Mouse (Mus musculus) adipocyte (in vitro differentiated cells): Measurements from ENCODE around the gene Cnot2.

Source experiments
- DNase-seq: peaks from one replicate; pipeline ENCODE4 v3.0.0-alpha.2; 2016; ENCODE audit warnings: low spot score

Cnot2 gene

DNA sequence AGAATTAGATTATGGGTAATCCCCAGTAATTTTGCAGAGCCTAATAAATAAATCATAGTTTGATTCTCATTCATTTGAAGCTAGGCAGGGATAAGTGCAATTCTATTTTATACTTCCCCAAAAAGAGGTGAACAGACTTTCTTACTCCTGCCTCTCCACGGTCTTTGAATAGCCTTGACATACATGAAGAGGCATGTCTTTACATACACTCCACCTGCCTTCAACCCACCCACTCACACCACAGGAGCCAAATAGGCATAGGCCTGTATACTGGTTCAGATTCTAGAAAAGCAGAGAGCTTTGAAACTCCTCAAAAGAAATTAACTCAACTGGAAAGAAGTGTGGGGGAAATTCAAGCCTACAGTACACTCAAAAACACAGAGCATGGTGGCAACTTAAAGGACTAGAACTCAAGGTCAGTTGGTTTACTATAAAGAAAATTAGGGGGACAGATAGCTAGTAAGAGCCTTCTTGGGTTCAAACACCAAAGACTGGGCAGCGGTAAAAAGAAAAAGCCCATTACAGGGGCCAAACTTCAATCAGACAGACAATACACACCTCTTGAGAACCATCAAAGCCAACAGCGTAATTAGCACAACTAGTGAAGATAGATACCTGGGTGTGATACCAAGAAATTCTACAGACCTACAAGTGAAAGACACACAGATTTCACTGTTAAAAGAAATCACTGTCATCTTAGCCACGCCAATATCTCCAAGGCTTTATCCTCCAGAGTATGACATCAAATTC is 18.4 kb downstream of the Cnot2 start:
- DNase-seq = no peak

DNA sequence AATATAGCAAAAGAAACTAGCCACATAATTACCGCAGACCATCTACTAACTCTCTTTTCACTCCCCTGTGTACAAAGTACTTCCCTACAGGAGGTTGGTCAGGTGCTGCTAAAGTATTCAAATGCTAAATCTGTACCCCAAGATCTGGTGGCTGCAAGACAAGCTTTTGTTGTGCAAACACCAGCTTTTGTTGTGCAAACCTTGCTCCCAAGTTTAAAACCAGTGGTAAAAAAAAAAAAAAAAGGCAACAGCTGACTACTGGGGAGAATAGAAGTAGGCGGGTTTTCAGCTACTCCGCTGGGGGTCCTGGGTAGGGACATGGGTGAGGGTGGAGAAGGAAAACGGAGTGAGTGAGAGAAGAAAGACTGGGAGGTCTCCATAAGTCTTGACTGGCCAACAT is 19.1 kb downstream of the Cnot2 start:
- no peak for DNase-seq

DNA sequence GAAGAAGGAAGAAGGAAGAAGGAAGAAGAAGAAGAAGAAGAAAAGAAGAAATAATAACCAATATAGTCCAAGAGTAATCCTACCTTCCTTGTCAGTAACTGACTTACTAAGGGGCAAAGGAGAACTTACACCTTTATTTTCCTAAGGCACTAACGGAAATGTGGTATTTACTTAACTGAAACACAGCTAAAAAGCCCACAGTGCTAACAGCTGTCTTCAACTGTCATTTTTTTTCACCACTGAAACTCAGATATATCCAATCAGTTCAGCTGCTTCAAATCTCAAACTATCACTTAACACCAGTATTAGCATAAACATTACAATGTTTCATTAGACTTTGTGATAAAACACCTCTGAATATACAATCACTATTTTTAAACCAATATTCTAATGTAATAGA is 22.1 kb downstream of the Cnot2 start:
- DNase-seq = no peak

DNA sequence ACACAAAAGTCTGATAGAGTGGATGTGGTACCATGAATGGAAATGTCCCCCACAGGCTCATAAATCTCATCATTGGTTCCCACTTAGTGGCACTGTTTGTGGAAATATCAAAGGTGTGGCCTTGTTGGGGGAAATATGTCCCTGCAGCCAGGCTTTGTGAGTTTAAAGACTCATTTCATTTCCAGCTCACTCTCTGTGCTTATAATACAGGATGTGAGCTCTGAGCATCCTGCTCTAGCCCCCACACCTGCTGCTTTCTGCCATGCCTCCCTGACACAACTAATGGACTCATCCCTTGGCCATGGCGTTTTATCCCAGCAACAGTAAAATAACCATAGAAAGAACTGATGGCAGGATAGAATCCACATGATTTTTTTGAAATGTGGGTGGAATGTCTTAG is 24.1 kb downstream of the Cnot2 start:
- no peak for DNase-seq

DNA sequence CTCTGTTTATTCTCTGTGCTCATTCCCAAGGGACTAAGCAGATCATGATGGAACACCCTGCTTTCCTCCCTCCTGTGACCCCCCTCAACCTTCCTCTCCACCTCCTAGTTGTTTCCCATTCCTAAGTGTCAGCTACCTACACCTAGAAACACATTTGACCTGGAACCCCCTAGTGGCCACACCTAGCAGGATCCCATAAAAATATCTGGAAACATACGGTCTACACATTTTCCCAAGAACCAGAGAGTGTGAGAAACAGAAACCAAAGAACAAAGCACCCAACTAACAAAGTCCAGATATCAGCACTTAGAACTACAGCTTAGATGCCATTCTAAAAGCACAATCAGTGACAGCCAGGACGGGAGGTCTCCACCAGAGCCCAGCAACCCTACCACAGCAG is 26.9 kb downstream of the Cnot2 start:
- DNase-seq = no peak

DNA sequence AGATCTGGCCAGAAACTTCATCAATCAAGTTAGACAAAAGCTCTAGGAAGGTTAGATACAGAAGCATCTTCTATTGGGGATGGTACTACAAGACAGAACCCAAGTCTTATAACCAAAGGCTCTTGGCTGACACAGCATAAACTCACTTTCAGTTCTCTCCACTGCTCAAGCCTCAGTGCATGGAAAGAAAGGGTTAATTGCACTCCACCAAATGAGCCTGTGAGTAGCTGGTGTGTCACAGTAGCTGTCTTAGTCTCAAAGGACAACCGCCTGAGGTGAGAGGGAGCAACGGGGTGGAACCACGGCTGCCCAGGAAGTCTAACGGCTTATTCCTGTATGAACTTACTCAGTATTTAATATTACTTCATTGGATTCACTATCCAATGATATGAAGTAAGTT is 33.4 kb downstream of the Cnot2 start:
- no peak for DNase-seq

DNA sequence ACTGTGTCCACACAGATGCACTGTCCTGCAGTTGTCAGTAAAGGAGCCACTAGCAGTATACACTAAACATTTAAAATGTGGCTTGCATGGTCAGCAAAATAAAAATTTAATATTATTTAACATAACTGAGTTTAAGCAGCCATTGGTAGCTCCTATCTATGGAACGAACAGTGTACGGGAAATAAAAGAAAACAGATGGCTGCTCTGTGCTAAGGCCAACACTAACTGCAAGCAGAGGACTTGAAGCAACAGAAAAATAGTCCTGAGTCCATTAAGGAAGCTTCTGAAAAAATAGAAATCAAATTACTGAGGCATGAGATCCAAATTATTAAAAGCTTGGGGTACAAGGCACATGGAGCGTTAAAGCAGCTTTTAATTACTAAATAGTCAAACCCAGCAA is 35.1 kb downstream of the Cnot2 start:
- no peak for DNase-seq

DNA sequence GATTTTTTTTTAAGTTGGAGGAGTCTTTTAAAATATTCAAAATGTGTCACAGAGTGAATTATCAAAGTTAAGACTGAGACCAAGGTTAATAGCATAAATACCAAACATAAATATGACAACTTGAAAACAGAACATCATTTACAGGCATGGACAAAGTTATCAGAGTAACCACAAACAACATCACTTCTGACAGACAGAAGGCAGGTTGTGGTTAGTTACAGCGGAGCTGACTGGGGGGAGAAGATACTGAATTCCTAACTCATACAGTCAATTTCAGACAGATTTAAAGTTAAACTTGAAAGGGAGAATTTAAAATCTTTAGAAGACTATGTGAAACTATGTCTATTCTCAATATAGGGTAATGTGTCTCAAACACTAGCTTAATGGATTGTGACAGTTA is 38.2 kb downstream of the Cnot2 start:
- DNase-seq = no peak

DNA sequence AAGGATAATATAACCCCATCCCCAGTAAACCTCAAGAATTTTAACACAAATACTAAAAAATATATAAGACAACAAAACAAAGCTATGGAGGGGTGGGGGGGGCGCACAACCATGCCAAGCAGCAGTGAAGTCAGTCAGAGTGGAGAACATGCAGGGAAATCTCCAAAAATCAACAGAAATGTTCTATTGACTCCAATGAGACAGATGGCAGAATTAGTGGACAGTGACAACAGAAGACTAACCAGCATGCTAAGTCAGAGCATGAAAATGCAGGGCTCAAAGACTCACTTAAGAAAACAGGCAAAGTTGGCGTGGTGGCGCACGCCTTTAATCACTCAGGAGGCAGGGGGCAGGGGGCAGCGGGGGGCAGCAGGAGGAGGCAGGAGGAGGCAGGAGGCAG is 40.6 kb downstream of the Cnot2 start:
- DNase-seq = no peak

DNA sequence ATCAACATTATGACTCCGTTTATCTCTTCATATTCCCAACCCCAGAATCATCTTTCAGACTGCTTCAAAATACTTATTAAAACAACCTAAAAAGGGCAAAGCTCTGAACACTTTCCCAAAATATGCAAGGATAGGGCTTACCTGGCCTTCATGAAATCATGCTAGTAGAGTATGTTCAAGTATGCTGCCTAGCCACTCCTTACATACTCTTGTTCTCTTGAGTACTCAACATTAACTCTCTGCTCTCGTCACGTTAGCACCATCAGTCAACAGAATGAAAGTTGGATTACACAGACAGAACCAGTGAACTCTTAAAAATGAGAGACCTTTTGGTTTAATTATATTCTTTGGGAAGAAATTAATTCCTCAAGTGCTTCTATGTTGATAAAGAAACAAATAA is 43.8 kb downstream of the Cnot2 start:
- DNase-seq = no peak

DNA sequence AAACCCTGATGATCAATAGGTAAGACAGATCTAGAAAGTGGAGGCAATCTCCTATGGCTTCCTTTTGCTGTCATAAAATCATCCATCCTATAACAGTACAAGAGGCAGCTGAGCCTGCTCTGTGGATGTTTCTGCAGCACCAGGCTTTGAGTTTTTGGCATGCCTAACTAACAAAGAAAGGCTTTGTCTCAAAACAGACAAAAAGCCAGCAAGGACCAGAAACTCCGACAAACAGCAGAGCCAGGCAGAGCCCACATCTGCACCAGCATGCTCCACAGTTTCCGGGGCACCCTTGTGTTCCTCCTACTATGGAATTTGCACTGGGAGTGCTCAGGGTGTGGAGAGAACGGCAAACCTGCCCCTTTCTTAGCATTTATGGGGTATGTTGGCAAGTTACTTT is 47.0 kb downstream of the Cnot2 start:
- no peak for DNase-seq

DNA sequence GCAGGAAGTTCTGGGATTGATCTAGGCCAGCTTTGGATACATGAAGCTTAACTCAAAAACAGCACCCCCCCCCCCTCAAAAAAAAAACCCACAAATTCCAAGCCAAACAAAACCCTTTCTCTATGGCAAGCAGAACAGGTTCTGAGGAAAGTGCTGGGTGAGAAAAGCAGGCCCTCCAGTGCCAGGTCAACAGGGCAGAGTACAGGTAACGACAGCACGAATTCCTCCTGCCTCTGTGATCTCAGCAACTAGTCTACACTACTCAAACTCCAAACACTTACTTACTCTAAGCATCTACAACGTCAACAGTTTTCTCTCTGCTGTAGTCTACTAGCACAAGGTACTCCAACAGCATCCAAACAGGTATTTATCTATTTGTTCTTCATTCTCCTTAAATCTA is 48.8 kb downstream of the Cnot2 start:
- DNase-seq = no peak

DNA sequence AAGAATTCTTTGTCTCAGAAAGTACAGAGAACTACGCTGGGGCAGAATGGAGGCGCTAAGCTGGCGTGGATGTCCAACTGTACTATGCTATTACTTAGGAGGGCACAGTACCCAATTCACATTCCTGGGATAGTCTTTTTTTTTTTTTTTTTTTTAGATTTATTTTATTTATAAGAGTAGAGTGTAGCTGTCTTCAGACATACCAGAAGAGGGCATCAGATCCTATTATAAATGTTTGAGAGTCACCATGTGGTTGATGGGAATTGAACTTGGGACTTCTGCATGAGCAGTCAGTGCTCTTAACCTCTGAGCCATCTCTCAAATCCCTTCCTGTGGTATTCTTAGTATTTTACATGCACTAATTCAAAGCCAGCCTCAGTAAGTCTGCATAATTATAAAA is 50.2 kb downstream of the Cnot2 start:
- peak; percentile 17 for DNase-seq

DNA sequence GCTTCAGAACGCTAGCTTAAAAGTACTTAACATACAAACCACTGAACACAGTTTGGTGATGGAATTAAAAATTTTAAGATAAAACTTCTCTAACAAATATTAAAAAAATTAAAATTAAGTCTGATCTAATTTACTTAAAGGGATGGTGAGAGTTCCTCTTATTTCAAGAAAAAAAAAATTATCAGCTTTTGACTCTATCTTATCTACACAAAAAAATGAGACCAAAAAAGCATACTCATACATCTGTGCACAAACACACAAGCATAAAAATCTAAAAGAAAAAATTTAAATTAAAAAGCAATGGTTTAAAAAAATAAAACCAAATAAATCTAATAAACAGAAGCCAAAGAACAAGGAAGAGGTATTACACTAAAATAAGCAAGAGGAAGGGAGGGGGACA is 61.7 kb downstream of the Cnot2 start:
- DNase-seq = no peak

DNA sequence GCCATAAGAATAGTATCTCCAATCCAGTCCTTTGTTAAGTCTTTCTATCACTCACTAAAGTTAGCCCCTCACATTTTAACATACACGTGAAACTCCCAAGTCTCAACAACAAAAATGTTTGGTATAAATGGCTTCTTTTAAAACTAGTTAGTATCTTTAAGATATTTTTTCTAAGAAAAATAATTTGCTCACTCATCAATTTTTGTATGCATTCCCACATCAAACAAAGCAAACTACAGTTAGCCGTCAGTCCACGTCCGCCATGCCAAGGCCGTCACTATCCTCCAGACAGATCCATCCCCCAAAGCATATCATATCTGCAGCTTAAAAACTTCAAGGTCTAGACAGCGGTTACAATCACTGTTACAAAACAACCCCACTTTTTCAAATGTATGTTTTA is 65.7 kb downstream of the Cnot2 start:
- no peak for DNase-seq

DNA sequence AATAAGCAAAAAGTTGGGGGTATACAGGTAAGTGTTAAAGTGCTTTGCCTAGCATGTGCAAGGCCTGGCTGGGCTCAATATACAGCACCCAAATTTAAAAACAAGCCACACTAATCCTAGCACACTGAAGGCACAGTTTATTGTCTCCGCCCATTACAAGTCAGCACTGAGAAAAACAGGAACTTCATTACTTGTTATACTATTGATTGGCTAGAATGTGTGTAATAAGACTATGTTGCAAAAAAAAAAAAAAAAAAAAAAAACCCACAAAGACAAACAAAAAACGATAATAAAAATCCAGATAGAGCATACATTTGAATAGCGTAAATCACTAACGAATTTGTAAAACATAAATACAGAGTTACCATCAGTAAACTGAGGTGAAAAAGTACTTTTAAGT is 66.2 kb downstream of the Cnot2 start:
- DNase-seq = no peak

DNA sequence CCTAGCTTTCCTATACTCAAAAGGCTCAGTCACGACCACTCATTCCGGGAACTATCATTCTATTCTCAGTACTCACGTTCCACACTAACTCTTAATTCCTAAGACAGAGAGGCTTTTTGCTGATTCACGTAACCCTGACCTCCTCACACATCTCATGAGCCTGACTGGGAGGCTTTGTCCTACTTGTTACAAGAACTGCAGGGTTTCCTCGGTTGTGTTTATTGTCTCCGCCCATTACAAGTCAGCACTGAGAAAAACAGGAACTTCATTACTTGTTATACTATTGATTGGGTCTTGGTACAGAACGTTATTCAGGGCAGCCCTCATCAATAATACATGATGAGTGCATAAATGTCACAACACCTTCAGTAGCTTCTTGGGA is 68.1 kb downstream of the Cnot2 start:
- no peak for DNase-seq

DNA sequence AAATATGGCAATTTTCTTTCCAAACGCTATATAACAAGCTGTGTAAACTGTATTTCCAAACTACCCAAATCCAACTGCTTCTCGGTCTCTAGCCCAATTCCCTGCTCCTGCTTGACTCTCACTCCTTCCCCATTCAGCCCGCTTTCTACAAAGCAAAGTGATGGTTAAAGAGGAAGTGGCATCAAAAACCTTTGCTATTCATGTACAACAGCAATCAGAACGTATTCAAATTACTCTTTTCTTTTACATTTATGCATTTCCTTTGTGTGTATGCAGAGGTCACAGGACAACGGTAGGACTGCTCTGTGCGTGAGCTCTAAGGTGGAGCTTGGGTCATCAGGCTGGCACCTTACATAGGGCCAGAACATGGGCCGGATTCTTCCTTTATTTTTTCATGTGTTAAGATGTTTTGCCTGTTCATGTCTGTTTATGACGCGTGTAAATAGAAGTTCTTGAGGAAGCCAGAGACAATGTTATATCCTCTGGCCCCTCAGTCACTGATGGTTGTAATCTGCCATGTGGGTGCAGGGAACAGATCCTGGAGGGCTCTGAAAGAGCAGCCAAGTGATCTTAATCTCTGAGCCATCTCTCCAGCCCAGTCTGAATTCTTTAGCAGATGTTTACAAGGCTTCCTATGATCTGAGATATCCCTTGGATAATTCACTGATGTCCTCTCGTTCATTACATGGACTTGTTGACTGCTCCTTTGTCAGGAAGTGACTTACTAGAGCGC is 68.6 kb downstream of the Cnot2 start:
- DNase-seq = no peak

DNA sequence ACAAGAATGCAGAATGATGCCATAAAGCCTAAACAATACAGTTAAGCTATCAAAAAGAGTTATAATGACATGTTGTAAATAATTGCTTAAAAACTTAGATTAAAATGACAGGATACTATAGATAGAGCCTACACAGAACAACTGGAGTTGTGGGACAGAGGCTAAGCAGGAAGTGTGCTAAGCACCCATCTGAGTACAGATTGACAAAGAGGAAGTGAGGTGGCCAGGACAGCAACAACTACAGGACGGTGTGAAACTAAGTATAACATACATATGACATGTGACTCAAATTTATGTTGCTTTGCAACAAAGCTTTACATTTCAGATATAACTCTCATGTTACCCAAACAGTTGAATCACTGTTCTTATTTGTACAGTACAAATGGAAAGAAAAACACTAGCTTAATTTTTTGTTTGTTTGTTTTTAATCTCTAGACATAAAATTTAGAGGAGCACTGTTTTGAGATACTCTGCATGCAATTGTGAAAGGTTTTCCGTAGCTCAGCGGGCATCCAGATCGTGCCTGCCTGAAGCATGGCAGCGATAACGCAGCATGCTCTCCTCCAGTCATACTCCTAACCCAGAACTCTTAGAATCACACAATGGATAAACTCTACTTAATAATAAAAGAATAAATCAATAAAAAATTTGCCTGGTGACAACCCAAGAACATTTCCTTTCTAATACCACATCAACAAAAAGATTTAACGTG is 75.9 kb downstream of the Cnot2 start:
- no peak for DNase-seq

DNA sequence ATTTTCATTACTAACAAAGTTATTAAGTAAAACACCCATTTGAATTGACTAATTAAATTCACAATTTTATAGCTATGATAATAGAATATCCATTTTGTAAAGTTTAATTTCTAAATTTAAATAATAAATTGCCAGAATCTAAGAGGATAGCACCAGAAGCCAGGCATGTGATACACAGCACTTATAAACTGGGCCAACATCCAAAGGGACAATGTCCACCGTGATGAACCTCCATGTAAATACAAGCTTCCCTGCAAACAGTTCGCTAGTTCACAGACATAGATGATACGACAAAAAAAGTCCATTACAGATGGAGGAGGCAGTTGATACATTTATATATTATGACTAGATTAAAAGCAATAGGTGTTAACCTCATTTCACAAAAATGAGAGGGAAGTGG is 88.5 kb downstream of the Cnot2 start:
- no peak for DNase-seq

DNA sequence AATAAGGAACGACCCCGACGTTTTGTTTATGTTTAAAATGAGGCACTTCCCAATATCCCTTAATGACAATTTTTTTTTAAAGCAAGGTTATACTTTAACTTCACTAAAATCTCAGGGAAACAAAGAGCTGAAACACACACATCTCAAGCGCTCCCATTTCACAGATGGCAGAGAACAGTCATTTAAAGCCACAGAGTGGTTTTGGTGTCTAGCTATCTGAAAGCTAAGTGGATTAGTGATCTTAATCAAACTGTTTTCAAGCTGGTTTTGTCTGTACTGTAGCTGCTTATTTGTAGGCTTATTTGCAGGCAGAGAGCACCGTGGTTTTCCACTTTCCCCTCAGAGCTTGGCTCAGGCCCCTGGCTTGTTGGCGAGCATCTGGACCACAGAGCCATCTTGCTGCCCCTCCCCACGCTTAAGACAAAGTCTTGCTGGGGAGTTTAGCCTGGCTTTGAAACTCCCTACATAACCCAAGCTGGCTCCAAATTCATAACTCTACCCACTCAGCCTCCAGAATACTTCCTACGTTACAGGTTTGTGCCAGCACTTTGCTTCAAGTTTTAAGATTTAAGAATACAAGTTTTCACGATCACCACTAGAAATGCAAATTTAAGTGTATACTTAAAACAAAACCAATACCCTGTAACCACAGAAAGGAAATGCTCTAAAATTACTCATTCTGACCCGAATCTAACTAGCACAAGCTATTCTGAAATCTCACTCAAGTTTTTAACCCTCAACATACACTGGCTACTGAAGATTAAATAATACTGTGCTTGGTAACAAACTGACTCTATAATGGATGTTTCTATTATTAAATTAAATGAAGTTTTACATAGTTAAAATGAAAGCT is 94.2 kb downstream of the Cnot2 start:
- DNase-seq = no peak

DNA sequence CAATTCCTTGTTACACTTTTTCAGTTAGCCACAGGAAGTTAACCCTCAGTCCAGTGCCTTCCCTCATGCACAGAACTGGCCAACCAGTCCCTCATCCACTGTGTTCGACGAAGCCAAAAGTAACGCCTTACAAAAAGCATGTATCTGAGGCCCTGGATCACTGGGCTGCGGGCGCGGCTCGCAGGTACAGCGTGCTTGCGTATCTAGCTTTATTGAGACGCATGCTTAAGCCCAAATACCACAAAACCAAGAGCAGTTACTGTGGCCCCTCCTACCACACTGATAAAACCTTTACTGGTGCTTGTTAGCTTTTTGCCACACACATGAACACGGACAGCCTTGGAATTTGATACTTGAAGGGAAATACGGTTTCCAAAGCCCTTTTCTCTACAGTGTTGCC is 99.4 kb downstream of the Cnot2 start:
- no peak for DNase-seq
